Mouse (Mus musculus) lung, postnatal 0 days (tissue): ENCODE data around the gene Kif2c. TPM values are rescaled to one million over a fixed set of nuclear protein-coding genes. Genes with fewer than 3 reads are reported as not detected.

Source experiments
- ATAC-seq: fragments of 200-750 bp; cut with Nextera tagmentation; 2 replicates; pipeline ENCODE4 v1.8.0; 2017; ENCODE audit warnings: moderate library complexity
- DNase-seq: peaks from one replicate; pipeline ENCODE4 v3.0.0-alpha.2; 2016; ENCODE audit warnings: low spot score
- H3K27ac ChIP-seq: fragments of 300-500 bp; sonication (generic); 2 replicates; pipeline ENCODE4 v1.5.1; 2014; ENCODE audit warnings: antibody characterized with exemption, mild to moderate bottlenecking, low read length, mixed read lengths
- H3K27me3 ChIP-seq: fragments of 300-500 bp; sonication (generic); replicated peaks from 2 replicates; pipeline ENCODE4 v1.6.1; 2014; ENCODE audit warnings: low read length, mixed read lengths; ENCODE audit not compliant: insufficient read depth
- H3K36me3 ChIP-seq: fragments of 300-500 bp; sonication (generic); 2 replicates; pipeline ENCODE4 v1.6.1; 2014; ENCODE audit warnings: low read length, mixed read lengths; ENCODE audit not compliant: insufficient read depth
- H3K4me1 ChIP-seq: fragments of 300-500 bp; sonication (generic); 2 replicates; pipeline ENCODE4 v1.6.1; 2014; ENCODE audit warnings: antibody characterized with exemption, low read depth, low read length, mixed read lengths; ENCODE audit not compliant: insufficient read depth
- H3K4me2 ChIP-seq: fragments of 300-500 bp; sonication (generic); replicated peaks from 2 replicates; pipeline ENCODE4 v1.6.1; 2014; ENCODE audit warnings: low read depth, mild to moderate bottlenecking, low read length, moderate library complexity, mixed read lengths
- H3K4me3 ChIP-seq: fragments of 300-500 bp; sonication (generic); 2 replicates; pipeline ENCODE4 v1.5.1; 2014; ENCODE audit warnings: low read depth, low read length
- H3K9ac ChIP-seq: fragments of 300-500 bp; sonication (generic); replicated peaks from 2 replicates; pipeline ENCODE4 v1.6.1; 2014; ENCODE audit warnings: low read depth, mild to moderate bottlenecking
- H3K9me3 ChIP-seq: fragments of 300-500 bp; sonication (generic); 2 replicates; pipeline ENCODE4 v1.6.1; 2016; ENCODE audit warnings: low read length, mixed read lengths
- CTCF ChIP-seq: IDR thresholded peaks from 2 replicates; pipeline ENCODE4 v1.5.1; 2016; ENCODE audit warnings: antibody characterized with exemption, mild to moderate bottlenecking
- EP300 ChIP-seq: IDR thresholded peaks from 2 replicates; pipeline ENCODE4 v1.6.1; 2016; ENCODE audit warnings: antibody characterized with exemption, mild to moderate bottlenecking, control low read depth
- WGBS: fragments of 180-500 bp; shearing (Covaris S2); extraction: QIAGEN DNeasy Blood & Tissue Kit; methylation state at CpG from one replicate; pipeline ENCODE4 v1.1.7; 2014; 5-methylcytosine and 5-hydroxymethylcytosine counted together
- polyA plus RNA-seq: library from polyadenylated mRNA; unstranded; fragments of >200 nt; fragmentation: Nextera tagmentation; extraction: Ambion mirVana; gene quantifications from 2 replicates; pipeline ENCODE4 v1.2.1, GENCODE M21; 2015

The Kif2c gene
- polyA plus RNA-seq, result 2.0 and 3.0 TPM in 2 replicates

GRCm38 (mm10) chr4:117181863-117182758 is at the start of gene Kif2c:
Kif2c (minus strand) TSS chr4:117182639.
- Histone ChIP-seq H3K9me3 (no peaks in the 10 kb centered on the region), H3K27ac (no peak within 1 kb of the TSS), H3K27me3 (no peaks in the 10 kb centered on the region), H3K4me2 (peak within 1 kb of the TSS; percentile 88), H3K4me3 (peak within 1 kb of the TSS; percentile 51), H3K9ac (peak within 1 kb of the TSS; percentile 32; the same call in 1 of the 2 replicates), H3K4me1 (peaks cover 6% of the 10 kb centered on the region; the same call in 1 of the 2 replicates), H3K36me3 (no peaks in the 10 kb centered on the region)
- DNase-seq, result peak; percentile 93
- no peak for TF ChIP-seq CTCF
- TF ChIP-seq EP300, result no peak
- WGBS, result under 1% methylated on average over 42 of the region's 42 CpGs
- peak; percentile 100 for ATAC-seq

GRCm38 (mm10) chr4:117231208-117231607 is 48.8 kb upstream of the Kif2c start:
- H3K27me3 ChIP-seq, result no peaks in the 10 kb centered on the region
- no peaks in the 10 kb centered on the region for H3K4me1 ChIP-seq
- H3K27ac ChIP-seq, result no peak overlapping the region
- no peak for ATAC-seq
- no peak overlapping the region for H3K9ac ChIP-seq
- no peaks in the 10 kb centered on the region for H3K36me3 ChIP-seq
- WGBS, result 84% methylated on average over 2 of the region's 2 CpGs
- H3K4me2 ChIP-seq, result no peak overlapping the region
- no peak for DNase-seq
- H3K9me3 ChIP-seq, result no peaks in the 10 kb centered on the region
- TF ChIP-seq EP300 (no peak), CTCF (no peak)
- no peak overlapping the region for H3K4me3 ChIP-seq

- Histone ChIP-seq H3K9ac (no peak overlapping the region), H3K9me3 (no peaks in the 10 kb centered on the region), H3K4me1 (no peaks in the 10 kb centered on the region), H3K4me2 (no peak overlapping the region), H3K4me3 (no peak overlapping the region), H3K27me3 (no peaks in the 10 kb centered on the region), H3K27ac (no peak overlapping the region), H3K36me3 (no peaks in the 10 kb centered on the region)
- DNase-seq (peak; percentile 28), ATAC-seq (no peak)
- 52% methylated on average over 10 of the region's 10 CpGs for WGBS
- TF ChIP-seq EP300 (no peak), CTCF (peak; percentile 63)
Measured at GRCm38 (mm10) chr4:117230331-117230730, 47.9 kb upstream of the Kif2c start.

- peak; percentile 68 for ATAC-seq
- Histone ChIP-seq H3K4me2 (no peak overlapping the region), H3K27ac (no peak overlapping the region), H3K9me3 (no peaks in the 10 kb centered on the region), H3K36me3 (no peaks in the 10 kb centered on the region), H3K9ac (no peak overlapping the region), H3K27me3 (no peaks in the 10 kb centered on the region), H3K4me3 (no peak overlapping the region), H3K4me1 (no peaks in the 10 kb centered on the region)
- WGBS, result 34% methylated on average over 15 of the region's 15 CpGs
- TF ChIP-seq EP300, result no peak
- no peak for TF ChIP-seq CTCF
- peak; percentile 51 for DNase-seq
Measured at GRCm38 (mm10) chr4:117229590-117229989, 47.2 kb upstream of the Kif2c start.

GRCm38 (mm10) chr4:117225250-117225649 is 42.8 kb upstream of the Kif2c start:
- ATAC-seq (no peak), DNase-seq (no peak)
- Histone ChIP-seq H3K9me3 (no peaks in the 10 kb centered on the region), H3K4me1 (no peaks in the 10 kb centered on the region), H3K36me3 (no peaks in the 10 kb centered on the region), H3K4me2 (no peak overlapping the region), H3K27ac (no peak overlapping the region), H3K9ac (no peak overlapping the region), H3K4me3 (no peak overlapping the region), H3K27me3 (no peaks in the 10 kb centered on the region)
- TF ChIP-seq CTCF (no peak), EP300 (no peak)

GRCm38 (mm10) chr4:117224122-117224521 is 41.7 kb upstream of the Kif2c start:
- TF ChIP-seq CTCF (no peak), EP300 (no peak)
- Histone ChIP-seq H3K27me3 (no peaks in the 10 kb centered on the region), H3K9ac (no peak overlapping the region), H3K4me3 (no peak overlapping the region), H3K4me1 (no peaks in the 10 kb centered on the region), H3K9me3 (no peaks in the 10 kb centered on the region), H3K4me2 (no peak overlapping the region), H3K36me3 (no peaks in the 10 kb centered on the region), H3K27ac (no peak overlapping the region)
- WGBS, result 71% methylated on average over 8 of the region's 8 CpGs
- ATAC-seq (no peak), DNase-seq (no peak)
